Mouse (Mus musculus): Measurements from ENCODE around the gene Cep350.
A peak's percentile ranks its signal among the peaks of the same experiment; 100 is the strongest.

Gene Cep350

DNA sequence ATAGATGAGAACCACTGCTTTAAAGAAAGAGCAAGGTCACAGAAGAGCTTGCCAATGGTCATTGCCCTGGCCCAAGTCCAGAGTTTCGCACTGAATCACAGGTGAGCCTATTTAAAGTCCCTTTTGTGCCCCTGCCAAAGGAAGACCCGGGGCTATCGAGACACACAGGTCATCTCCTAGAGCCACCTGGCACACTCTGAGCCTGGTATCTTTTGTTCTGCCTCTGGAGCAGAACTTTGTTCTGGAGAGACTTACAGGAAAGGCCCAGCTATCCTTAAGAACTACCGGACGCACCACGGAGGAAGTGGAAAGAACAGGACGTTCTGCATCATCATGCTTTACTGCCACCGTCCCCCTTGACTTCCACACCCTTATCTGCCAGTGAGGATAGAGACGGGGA, 167.4 kb downstream of the Cep350 start:
- DNase-seq, result peak; percentile 11 to 61

DNA sequence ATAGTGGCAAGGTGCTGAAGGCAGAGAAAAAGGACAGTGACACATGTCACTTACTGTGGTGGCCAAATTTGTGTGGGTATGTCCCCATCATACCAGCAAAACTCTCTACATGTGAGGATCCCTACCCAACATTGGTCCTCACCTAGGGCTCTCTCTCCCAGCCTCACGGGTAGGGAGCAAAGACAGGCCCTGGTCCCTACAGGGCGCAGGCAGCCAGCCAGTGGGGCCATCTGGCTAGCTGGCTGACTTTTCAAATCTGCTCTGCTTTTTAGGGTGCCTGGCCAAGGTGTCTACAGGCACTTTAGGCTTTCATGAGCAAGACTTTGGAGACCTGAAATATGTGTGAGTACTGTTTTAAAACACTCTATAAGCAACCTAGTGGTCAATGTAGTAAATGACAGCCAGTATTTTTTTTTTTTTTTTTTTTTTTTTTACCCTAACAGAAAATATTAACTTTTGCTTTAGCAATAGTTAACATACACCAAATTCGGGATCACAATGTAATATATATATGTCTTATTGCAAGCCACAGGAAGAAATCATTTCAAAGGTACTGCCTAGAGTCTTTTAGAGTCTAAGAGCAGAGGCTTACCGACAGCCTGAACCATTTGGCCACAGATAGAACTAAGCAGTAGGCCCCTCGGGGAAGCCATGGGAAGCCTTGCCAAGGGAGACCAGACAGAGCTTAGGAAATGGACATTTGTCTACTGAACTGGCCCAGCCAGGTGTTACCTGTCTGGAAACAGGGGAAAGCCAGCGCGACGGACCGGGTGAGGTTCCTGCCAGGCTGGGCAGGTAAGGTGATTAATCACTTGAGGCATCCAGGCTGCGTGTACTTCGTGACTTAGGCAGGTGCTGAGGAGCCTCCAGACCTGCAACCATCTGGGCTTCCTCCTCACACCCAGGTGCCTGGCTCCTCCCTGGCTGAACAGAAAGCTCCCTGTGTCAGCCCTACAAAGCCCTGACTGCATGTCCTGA, 171.8 kb downstream of the Cep350 start:
- DNase-seq, result no peak

DNA sequence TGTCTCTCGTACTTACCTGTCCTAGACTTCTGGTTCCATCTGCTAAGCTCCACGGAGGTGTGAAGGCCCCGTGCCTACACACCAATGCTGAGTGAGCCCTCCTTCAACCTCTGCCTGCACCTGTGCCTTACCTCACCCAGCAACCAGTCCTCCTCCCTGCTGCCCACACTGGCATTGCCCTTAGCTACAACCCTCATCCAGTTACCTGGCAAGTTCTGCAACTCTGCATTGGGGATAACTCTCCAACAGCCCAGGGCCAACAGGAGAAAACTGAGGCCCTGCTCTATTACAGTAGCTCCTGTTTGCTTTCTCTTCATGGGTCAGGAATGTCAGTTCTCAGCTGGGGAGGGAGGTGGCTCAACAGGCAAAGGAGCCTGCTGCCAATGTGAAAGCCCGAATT, 175.1 kb downstream of the Cep350 start:
- DNase-seq, result no peak

DNA sequence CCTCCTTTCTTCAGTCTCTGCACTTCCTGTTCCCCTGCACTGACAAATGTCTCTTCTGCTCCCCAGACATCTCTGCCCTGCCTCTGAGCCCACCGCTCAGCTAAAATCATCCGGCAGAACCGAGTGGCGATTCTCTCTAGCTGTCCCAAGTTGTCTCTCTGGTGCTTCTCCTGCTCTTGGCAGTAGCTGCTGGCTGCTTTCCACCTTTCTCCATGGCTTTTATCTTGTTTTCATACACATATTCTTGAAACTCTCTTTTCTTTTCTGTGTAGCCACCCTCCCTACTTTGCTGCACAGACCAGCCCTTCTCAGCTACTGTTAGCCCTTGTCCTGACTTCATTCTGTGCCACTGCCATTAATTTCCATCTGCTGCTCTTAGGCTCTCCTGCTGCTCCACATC, 175.6 kb downstream of the Cep350 start:
- no peak for DNase-seq

DNA sequence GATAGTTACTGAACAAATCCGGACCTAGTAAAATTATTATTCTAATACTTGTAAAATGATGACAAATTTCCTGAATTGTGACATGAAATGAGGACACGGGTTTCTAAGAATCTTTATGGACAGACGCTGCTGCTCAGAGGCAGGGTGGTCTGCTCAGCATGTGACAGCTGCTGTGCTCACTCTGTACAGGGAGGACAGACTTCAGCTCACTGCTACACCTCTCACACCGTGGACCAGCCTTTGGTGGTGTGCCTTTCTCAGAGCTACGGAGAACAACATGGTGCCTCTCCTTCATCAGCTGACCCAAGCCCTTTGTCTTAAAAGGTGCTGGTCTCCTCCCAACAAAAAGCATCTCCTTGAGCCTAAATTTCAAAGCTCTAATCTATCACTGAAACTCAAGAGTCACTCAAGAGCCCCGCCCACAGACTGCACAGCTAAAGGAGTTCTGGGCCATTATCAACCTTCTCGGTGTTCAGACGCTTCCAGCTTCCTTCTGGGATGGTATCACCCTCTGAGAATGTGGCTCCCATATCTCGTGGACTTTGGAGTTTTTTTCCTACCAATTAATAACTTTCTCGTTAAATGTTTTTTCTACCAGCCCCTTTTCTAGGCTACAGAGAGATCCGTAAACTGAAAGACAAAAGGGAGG, 176.2 kb downstream of the Cep350 start:
- DNase-seq, result no peak

DNA sequence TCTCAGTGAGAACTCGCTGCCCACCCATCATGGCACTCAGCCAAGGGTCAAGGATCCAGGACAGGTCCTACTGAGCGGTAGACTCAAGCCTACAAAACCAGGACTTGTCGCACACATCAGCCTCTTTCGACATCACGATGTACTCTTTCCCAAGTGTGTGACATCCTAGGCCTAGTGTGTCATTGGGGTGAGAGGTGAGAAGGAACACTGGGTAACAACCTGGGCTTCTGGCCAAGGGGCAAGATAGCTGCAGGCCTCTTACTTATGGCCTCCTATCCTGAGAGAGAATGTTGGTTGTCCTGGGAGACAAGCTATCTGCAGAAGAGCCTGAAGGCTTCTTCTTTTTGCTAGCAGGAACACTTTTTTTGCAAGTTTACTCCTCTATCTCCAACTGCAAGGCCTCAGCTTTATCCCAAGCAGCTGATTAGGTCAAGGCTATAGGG, 177.2 kb downstream of the Cep350 start:
- DNase-seq, result no peak
